Mouse (Mus musculus) urinary bladder, adult 18-20 months (tissue): ENCODE data around the gene Lgals9.
"Not testable (repeated sequence)": the region's sequence is repeated elsewhere in the genome, so short reads cannot be mapped to it uniquely, and the experiment has no call there.

Experiments
- DNase-seq, 2 experiments: peaks; one replicate each; pipeline ENCODE4 v3.0.0; 2022; ENCODE audit warnings: low spot score in 2 of 2, mixed read lengths in 2 of 2

The Lgals9 gene

DNA sequence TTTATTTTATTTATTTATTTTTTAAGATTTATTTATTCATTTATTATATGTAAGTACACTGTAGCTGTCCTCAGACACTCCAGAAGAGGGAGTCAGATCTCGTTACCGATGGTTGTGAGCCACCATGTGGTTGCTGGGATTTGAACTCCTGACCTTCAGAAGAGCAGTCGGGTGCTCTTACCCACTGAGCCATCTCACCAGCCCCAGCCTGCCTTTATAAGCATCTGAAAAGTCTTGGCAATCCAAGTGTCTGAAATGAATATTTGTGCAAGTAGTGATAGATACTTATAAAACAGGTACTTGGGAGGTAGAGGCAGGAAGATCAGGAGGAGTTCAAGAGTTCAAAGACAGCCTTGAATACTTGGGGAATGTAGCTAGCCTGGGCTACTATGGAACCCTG, 22.6 kb upstream of the Lgals9 start:
- DNase-seq: not testable (repeated sequence)

GRCm38 (mm10) chr11:79006417-79006816, 21.7 kb upstream of the Lgals9 start:
- no peak for DNase-seq

- DNase-seq: no peak
These were observed 21.0 kb upstream of the Lgals9 start for GRCm38 (mm10) chr11:79005578-79006394.

- DNase-seq: no peak
These were observed 19.3 kb upstream of the Lgals9 start for GRCm38 (mm10) chr11:79003769-79004638.

DNA sequence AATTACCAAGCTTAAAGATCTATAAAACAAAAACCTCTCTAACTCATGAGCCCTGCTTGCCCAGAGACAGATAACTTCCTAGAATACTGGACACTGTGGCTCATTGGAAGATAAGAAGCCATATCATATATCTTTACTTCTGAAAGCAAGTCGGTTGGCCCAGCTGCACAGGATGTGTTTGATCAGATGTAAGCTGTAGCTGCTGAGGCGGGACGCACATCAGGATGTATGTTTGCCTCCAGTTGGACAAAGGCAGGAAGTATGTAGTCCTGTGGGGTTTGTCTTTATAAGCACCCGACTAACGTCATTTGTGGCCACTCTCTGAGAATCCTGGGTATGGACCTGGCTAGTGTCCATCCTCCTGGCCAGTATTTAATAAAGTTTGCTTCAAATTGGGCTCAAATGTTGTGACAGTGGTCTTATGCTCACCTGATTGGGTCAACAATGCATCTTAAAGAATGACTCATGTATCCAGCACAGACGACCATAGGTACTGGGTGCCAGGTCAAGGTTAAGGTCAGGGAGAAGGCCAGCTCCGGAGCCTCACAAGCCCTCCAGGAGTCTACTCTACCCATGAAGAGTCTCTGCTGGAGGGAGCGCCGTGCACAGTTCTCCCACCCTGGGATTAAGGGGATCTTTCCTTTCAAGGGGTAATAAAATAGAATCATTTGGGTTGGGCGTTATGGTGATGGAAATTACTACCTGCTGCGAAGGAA, 18.5 kb upstream of the Lgals9 start:
- no peak for DNase-seq

DNA sequence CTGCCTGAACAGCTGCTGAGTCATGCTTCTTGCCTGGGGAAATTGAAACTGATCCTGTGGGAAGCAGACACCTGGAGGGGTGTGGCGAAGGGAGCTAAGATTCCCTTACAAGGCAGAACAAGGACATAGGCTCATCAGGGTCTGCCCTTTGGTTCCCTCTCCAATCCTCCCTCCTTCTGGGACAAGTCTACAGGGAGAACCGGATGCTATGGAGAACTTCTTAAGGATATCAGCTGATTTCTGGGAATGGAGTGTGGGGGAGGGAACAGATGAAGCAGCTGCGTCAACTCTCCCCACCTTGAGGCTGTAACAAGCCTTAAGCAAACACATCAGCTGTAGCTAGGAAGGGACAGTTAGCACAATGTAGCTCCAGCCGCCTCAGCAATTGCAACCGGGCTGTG, 17.8 kb upstream of the Lgals9 start:
- no peak for DNase-seq

- no peak for DNase-seq
These were observed 17.1 kb upstream of the Lgals9 start for GRCm38 (mm10) chr11:79001871-79002270.

- DNase-seq: no peak
These were observed 14.4 kb upstream of the Lgals9 start for GRCm38 (mm10) chr11:78999118-78999517.

DNA sequence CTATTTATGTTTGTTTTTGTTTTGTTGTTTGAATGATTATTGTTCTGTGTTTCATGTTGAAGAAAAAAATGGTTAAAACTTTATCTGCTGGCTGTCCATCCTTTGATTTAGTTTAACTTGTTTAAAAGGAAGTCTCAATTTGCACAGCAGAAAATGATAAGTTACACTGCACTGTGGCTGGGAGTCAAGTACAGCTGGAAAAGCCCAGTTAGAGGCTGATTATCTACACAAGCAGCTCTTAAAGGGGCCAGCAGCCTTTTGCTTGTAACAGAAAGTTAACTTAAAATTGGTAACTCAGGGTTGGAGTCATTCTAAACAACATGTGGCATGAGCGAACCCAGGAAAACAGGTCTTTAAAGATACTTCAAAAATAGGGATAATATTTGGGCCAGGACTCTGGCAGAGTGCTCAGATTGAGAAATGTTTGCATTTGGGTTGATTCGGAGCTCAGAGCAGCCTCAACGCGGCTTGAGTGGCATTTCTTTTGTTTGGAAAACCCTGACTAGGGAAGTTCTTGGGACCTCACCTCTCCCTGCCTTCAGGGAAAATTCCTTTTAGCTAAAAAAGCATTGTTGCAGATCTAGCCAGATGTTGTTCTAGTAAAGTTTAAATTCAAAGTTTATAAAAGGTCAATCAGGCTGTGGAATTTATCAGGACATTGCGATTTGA, 6.3 kb upstream of the Lgals9 start:
- DNase-seq: not testable (repeated sequence)

GRCm38 (mm10) chr11:78990096-78990495, 5.3 kb upstream of the Lgals9 start:
- no peak for DNase-seq

GRCm38 (mm10) chr11:78989206-78989605, 4.5 kb upstream of the Lgals9 start:
- DNase-seq: not testable (repeated sequence)

DNA sequence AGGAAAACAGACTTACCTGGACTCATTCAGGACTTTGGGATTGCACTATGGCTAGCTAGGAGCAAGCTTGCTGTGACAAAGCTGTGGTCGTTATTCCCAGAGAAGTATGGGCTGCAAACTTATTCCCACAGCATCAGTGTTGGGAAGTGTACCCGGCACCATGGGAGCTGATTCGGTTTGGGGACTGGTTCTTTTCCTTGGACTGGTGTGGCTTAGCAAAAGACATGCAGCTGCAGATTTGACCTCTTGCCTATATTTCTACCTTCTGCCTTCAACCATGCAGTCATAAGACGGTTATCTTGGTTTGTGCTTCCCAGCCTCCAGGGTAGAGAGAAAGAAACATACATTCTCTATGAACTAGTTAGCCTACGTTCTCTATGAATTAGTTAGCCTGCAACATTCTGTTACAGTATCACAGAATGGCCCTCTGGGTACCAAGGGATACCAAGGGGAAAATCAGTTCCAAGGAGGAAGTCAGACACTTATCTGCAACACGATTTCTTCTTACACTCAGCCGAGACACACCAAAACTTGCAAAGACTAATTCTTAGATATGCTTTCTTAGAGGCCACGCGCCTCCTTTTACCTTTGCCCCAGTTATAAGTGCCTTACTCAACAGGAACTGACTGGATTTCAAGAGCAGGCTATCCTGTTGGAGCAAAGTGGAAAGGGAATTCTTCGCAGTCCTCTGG, 1.7 kb upstream of the Lgals9 start:
- no peak for DNase-seq

DNA sequence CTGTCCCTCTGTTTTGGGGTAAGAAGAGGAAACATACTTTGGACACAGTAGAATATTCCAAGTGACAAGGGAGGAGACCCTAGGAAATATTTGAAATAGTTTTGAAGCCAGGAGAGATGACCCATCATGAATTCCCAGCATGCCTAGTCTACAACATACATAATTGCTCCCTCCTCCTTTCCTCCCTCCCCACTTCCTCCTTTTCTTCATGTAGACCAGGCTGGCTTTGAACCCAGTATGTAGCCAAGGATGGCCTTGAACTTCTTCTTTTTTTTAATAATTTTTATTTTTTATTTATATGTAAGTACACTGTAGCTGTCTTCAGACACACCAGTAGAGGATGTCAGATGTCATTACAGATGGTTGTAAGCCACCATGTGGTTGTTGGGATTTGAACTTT, 759 bp upstream of the Lgals9 start:
- no peak for DNase-seq

DNA sequence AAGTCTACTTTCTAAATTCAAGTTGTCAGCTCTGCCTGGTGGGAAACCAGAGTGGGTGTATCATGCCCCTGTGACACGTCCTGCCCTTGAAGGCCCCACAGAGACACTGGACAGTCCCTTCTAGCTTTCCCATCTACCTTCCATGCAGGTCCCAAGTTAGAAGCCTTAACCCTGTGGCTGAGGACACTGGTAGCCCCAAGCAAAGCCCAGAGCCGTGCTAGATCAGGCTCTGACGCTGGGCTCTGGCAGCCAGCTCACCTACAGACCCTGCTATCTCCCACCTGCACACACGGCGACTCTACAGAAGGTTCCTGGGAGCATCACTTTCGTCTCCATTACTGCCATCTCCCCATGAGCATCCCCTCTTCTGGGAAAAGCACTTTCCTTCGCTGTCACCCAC, 1.2 kb downstream of the Lgals9 start:
- DNase-seq: no peak

GRCm38 (mm10) chr11:78982513-78983291, 2.0 kb downstream of the Lgals9 start:
- DNase-seq: no peak

DNA sequence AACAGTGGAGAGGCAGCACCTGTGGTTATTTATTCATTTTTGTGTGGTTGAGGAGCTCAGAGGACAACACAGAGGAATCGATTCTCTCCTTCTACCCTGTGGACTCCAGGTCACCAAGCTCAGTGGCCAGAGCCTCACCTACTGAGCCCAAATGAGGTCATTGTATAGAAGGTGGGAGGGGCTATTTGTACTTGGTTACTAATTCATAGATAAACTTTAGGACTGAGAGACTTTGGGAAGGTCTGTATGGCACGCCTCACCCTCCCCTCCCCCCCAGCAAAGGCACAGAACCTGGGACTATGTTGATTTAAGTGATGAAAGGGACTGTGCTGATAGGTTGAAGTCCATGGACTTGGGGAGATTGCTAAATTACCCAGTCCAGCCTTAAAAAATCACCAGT, 2.7 kb downstream of the Lgals9 start:
- no peak for DNase-seq

DNA sequence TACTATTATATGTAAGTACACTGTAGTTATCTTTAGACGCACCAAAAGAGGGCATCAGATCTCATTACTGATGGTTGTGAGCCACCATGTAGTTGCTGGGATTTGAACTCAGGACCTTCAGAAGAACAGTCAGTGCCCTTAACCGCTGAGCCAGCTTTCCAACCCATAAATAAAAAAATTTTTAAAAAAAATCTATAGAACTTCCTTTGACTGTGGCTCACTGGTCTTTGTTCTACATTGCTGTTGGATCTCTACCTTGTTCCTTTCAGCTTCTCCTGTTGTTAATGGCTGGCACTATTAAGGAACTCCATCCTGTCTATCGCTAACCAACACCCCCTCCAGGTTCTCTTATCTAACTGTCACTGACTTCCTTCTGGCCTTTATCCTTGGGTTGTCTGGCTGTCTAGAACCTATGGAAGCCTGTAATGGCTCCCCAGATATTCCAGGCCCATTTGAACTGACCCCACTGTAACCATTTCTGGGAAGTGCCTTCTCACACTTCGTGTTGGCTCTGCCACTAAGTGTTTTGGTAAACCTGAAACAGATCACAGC, 4.6 kb downstream of the Lgals9 start:
- no peak for DNase-seq

GRCm38 (mm10) chr11:78978176-78979019, 6.3 kb downstream of the Lgals9 start:
- no peak for DNase-seq
